Mouse (Mus musculus) megakaryocyte-erythroid progenitor cell, adult 5-6 weeks (primary cell): ENCODE results near the gene Rara. TPM values are rescaled to one million over a fixed set of nuclear protein-coding genes. Genes with fewer than 3 reads are reported as not detected.

Experiments
- ATAC-seq: replicated peaks from 2 replicates; pipeline ENCODE4 v1.8.0; 2016; ENCODE audit warnings: mild to moderate bottlenecking, inconsistent platforms; ENCODE audit not compliant: severe bottlenecking, poor library complexity, low FRiP score, low TSS enrichment
- total RNA-seq, 2 experiments: library from RNA; stranded (forward) in 1 of 2; stranded (reverse) in 1 of 2; fragments of 200-1000, 215-1000 nt in 1 of 2; fragments of >200 nt in 1 of 2; fragmentation: Nextera tagmentation in 1 of 2; gene quantifications; 2 replicates each; pipeline ENCODE4 v1.2.3; 2014 to 2017

Gene Rara
- total RNA-seq, 2 experiments from 2014 or later, result 3.0 to 15.9 TPM

DNA sequence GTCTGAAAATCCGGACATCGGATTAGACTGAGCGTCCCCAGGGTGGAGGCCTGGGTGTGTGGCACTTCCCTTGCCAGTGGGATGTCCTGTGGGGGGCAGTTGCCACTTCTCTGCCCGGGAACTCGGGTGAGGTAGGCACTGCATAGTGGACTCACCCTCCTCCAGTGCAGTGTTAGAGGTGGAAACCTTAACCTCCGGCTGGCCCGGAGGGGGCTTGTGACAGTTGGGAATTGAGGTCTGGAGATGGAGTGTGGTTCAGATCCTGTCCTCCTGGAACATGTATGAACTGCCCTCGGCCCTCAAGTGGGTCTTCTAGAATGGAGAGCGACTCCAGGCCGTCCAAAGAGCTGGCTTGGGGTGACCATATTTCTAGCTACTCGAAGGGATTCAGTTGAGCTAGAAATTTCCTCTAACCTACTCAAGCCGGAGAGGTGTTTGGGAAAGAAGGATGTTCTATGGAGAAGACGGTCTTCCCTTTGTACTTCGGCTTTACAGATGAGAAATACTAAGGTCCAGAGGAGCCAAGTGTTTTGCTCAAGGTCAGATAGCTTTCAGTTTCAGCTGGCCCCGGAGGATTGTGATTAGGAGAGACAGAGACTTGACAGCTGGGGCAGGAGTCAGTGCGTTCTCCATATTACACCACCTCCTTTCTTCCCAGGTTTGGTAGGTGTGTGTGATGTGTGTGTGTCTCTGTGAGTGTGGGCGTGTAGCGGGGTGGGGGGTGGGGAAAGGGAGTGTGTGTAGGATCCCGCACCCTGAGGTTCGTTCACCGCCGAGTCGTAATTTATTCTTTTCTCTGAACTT is 9.2 kb downstream of the Rara start:
- 0 out of 2 replicates have a peak, but pooled peaks have one; percentile 4 for ATAC-seq

DNA sequence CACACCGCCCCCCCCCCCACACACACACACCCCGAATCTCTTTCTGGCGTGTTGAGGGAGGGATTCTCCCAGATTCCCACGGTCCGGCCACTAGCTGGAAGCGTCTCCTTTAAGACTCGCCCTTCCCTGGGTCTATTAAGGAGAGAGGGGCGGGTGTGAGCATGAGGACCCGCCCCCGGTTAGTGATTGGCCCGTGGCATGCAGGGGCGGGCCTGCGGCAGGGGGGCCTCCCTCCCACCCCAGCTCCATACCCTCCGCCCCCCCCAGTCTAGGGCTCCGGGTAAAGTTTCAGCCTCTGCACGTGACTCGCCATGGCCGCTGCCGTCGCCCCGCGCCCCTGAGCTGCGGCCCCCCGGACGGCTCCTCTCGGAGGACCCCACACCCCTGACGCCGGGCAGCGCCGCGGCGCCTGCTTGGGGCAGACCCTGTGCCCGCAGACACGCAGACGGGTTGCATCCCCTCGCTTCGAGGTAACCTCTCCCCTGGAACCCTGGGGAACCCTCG is 9.8 kb downstream of the Rara start:
- peak; percentile 65 for ATAC-seq

DNA sequence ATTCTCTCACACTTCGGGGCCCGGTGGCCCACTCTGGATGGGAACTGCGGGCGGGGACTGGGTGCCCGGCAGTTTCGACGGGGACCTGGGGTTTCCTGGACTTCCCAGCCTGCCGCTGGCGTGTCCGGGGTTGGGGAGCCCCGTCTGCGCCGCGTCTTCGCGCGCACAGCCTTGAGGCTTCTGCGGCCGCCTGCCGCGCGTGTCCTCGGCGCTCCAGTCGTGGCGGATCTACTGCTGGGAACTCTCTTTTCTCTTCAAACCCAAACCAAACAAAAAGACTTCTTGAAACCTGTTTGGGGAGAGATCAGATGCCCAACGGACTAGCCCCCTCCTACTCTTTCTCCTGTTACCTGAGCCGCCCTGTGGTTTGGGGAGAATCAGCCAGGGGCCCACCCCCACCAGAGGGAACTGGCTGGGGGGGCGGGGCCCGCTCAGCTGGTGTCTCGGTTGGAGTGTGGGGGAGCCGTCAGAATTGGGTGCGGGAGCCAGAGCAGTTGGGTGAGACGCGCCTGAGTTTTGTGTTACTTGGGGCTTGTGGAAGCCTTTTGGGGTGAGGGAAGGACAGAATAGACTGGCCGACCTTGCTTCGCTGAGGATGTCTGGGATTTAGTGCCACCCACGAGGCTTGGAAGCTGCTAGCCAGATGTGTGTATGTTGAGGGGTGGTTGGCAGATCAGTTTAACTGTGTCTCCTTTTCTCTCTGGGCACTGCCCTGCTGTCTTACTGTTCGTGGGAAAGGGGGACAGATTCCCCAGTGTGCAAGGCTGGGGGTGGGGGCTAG is 10.5 kb downstream of the Rara start:
- no peak for ATAC-seq

DNA sequence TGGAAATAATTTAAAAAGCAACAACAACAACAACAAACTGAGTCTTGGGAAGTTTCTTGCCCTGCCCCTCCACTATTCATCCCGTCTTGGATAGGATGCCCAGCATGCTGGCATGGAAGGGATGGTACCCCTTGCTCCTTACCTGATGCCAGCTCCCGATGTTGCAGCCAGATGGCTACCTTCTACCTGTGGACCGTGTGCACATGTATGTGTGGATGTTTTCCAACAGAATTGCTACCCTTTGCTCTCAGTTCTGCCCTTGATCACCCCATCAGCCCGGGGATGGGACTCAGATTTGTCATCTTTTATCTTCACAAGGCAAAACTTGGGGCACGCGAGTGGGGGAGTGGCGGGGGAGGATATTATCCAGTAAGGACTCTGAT is 11.1 kb downstream of the Rara start:
- no peak for ATAC-seq

DNA sequence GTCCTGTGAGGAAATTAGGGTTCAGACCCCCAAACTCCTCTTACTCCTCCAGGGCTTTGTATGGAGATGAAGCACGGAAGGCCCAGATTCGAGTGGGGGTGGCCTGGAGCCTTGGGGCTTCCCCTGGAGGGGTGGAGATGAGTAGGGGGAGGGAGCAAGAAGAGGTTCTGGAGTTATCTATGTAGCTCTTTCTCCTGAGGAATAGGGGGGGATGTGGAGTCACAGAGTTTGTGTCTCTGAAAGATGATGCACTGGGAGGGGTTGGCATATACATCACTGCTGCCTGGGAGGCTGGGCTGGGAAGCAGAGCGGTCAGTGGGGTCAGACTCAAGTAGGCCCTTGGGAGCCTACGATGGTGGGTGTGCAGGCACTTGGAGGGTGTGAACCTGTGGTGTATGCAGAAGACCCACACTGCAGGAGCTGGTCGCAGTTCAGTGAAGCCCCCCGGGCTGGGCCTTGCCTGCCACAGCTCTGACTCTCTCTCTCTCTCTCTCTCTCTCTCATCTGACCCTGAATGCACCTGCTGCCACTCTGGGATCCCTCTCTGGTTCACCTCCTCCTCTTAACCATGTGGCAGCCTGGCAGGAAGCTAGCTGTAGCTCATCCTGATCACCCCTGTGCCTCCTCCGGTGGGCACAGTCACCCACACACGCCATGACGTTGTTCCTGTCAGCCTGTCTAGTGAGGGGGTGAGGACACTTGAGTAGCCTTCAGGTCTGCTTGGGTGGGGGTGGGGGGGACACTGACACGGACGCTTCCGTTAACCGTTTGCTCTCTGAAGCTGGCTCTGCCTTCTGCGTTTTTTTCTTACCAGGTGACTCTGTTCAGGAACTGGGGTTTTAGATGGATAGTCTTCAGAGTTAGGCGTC is 11.7 kb downstream of the Rara start:
- no peak for ATAC-seq

DNA sequence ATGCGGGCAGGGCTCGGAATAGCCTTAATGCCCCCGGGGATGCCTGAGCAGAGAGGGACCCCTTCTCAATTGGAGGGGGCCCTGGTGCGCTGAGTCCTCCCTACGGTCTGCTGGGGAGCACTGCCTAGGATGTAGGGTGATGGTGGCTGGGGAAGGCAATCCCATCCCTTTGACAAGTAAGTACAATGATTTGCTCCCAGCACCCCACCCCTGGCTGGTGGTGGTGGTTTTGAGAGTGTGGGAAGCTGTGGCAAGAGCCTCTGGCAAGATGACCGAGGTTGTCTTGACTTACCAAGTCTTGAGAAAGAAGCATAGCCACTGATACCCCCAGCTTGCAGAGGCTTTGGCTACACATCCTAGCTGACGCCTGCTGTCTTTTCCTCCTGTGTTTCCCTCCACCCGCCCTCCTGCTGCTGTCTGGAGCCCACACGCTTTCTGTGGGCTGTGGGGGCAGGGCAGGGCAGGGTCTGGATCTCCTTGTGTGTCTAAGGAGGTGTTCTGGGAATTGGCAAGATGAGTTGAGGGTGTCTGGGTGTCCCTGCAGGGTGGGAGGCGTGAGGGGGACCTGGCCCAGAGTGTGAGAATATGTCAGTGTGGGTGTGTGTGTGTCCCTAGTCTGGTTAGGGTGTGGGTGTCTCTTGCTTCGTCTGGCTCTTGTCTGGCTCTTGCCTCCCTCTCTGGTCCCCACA is 12.5 kb downstream of the Rara start:
- no peak for ATAC-seq

DNA sequence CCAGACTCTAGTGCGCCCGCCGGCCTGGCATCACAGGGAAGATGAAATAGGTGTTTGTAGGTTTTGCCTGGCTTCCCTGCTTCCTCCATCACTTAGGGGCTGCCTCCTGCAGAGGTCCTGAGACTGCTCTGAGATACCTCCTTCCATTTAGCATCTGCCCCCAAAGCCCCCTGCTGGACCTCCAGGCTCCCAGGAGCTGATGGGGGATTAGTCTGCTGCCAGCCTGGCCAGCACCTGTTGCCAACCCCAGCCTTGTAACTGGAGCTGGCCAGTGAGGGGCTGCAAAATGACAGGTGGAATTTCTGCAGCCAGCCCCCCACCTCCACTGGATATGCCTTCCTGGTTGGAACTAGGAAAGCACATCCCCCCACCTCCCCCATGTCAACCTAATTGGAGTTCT is 13.2 kb downstream of the Rara start:
- ATAC-seq, result no peak

DNA sequence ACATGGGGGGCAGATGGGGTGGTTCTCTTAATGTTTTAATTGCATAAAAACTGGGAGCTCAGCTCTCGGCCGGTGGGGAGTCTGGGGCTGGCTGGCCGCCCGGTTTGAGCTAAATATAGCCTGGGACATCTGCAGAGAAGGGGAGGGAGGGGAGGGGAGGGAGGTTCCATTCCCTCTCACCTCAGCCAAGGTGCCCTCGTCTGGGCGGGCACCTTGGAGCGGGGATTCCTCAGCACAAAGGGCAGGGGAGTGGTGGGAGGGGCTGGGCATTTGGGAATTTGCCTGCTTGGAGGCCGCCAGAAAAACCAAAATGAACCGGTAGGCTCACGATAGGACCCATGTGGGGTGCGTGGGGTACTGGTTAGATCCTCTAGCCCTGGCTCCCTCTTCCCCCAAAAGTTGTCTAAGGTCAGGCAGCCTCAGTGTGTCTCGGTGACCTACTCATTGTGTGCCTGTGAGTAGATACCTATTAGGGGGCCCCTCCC is 13.8 kb downstream of the Rara start:
- ATAC-seq, result no peak

DNA sequence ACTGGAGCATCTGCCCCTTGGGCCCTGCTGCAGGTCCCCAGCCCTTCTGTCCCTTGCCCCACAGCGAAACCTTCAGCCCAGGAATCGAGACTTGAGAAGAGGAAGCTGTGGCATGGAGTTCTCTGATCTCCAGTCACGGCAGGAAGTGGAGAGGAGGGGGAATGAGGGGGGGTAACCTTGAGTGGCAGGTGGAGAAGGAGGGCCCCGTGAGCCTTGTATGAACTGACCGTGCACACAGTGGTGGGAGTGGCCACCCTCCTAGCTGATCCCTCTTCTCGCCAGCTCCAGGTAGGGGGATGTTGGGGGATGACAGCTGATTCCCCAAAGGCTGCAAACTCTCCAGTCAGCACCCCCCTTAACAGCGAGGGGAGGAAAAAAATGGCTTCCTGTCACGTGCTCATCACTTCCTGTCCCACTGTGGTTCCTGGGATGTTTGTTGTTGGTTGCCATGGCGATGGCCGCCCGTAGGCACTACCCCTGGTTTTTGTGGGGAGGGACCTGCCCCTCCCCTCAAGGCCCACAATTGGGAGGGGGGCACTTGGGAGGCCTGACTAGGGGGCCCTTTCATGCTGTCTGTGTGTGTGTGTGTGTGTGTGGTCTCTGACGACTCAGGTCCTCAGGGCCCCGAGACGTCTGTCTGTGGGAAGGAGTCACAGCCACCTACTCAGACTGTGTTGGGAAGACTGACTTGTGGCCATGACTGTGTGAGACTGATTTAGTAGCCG is 14.4 kb downstream of the Rara start:
- ATAC-seq, result peak; percentile 65

DNA sequence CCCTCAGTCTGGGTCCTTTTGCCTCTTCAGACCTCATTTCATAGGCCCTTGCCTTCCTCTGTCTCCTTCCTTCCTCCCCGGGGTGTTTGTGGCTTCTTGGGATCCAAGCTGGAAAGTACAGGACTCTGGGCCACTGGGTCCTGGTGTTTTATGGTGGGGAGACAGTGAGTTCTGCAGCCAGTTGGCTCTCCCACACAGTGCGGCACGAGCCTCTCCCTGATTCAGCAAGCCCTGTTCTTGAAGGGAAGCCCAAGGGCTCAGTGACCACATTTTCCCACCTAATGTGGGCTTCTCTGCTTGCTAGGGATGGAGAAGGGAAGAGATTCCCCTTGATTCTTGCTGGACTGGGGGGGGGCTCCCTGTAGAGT is 14.9 kb downstream of the Rara start:
- no peak for ATAC-seq

DNA sequence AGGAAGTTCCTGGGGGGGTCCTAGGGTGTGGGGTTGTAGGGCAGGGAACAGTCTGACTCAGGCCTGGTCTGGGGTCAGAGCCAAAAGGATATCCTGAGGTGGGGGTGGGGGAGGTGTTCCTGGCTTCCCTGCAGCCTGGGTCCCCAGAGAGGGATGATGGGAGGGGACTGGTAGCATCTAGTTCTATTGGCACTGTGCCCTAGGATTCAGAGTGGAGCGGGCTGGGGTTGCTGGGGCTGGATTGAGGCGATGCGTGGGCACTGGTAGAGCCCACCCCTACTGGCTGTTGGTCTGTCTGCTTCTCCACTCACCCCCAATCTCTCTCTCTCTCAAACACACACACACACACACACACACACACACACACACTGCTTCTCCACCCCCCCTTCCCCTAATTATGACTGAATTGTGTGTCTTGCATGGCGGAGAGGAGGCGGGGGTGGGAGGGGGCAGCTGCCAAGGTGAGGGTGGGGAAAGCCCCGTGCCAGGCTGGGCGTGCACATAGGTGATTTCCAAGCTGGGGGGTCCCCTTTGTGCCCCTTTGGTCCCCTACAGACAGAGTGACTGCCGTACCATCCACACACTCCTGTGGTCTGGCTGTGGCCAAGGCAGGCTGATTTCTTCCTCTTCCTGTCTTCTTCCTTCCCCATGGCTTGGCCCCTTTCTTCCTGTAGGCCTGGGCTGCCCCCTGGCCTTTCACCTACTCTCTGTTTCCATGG is 15.5 kb downstream of the Rara start:
- no peak for ATAC-seq

DNA sequence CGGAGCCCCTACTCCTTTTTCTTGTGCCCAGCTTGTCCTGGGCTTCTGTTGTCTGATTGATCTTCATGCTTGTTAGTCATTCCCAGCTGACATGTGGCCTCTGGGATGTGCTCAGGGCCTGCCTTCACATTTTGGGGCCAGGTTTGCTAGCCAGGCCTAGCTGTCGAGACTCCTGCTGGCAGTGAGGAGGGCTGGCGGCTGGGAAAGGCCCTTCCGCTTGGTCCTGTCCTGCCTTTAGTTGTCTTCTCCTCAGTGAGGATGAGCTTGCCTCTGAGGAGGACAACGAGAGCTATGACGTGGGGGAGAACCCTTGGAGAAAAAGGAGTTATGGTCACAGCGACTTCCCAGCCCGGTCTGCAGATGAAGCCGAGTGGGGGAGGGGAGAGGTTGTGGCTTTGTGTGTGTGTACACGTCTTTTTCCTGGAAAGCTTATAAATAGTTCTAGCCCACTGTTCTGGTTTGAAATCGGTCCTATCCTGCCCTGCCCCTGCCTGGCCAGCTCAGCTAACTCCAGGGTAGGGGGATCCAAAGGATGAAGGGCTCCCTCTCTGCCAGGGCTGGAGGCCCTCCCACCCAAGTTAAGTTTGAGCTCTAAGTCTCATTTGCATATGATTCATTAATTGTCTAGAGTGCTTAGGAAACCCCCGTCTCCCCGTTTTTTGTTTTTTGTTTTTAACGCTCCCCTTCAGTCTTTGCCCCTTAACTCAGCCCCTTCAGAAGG is 16.3 kb downstream of the Rara start:
- no peak for ATAC-seq

DNA sequence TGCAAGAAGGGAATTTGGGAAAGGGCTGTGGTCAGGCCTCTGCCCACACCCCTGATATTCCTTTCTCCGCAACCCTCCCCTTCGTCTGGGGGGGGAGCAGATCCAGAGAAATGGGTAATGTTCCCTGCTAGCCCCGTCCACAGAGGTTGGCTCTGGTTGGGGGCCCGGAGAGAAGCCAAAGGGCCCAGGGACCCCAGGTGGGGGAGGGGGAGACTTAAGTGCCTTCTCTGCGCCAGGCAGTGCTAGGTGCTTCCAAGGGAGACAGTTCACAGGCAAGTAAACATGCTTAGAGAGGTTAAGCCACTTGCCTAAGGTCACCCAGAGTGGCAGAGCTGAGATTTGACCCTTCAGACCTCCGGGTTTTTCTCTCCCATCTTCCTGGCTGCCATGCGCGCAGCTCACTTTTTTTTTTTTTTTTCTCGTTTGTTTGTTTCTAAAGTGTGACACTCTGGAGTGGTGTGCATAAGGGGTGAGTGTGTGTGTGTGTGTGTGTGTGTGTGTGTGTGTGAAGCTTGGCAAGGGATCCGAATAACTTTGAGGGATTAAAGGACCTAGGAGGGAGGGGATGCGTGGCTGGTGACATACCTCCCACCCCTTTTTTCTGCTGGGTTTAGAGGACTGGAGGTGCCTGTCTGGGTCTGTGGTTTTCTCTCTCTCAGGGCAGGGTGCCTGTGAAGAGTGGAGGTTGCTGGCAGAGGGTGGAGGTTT is 17.4 kb downstream of the Rara start:
- no peak for ATAC-seq

DNA sequence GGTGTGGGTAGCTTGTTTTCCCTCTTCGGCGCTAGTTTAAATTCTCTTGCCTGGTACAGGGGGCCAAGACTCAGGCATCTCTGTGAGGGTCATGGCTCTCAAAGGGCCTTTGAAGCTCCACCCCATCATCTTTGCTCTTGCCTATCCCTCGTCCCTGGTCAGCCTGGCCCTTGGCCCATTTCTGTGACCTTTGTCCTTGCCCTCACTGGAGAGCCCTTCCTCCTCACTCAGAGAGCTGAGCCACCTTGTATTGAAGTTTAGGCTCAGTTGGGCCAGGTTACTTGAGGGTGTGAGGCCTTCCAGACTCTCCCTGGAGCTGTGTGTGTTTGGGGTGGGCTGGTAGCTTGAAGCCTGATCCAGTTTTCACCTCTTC is 18.0 kb downstream of the Rara start:
- no peak for ATAC-seq

DNA sequence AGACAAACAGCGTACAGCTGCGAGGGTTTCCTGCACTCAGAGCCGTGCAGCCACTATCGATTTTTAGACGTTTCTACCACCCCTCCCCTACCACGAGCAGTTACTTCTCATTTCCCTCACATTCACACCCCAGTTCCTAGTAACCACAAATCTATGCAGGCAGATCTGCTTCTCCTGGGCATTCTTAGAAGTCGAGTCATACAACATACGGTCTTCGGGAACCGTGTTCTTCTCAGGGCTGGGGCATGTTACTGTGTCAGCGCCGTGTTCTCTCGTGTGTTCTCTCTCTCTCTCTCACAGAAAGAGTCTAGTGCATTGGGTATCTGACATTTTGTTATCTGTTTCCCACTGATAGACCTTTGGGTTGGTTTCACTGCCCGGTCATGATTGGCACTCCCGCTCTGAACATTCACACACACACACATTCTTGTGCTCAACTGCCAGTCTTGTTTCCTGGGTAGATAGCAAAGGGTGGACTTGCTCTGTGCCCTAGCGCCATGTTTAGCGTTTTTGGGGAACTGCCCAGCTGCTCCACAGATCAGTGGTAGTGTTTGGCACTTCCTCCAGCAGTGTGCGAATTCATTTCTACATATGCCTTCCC is 20.5 kb downstream of the Rara start:
- peak; percentile 75 for ATAC-seq

DNA sequence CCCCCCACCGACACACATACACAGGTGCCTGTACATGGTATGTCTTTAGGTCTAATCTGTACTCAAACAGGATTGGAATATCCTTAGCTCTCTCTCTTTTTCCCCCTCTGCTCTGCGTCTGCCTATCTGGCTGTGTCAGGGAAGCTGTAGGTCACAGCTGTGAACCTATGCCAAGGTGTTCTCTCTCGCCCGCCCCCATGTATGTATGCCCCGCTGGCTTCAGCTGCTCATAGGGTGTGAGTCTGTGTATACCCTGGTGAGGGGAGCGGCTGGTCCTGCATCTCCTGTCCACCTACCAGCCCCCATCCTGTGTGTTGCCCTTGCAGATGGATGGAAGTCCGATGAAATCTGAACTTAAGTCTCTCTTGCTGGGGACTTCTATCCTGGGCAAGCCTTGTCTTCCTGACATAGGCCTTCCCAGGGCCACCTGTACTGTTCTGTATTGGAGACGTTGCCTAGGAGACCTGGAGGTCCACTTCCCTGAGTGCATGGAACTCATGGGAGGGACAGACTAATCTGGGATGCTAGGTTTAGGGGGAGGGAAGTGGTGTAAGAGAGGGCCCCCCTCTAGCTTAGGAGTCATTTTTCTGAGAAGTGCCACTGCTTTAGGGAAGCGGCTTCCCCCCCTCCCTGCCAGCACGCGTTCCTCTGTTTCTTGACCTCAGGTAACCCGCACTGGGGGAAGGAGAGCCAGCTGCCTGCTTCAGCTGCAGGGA is 21.8 kb downstream of the Rara start:
- ATAC-seq, result no peak
